Mouse (Mus musculus): ENCODE data around the gene Rtl5. TPM values are rescaled to one million over a fixed set of nuclear protein-coding genes. Genes with fewer than 3 reads are reported as not detected.
"Not testable (repeated sequence)": the region's sequence is repeated elsewhere in the genome, so short reads cannot be mapped to it uniquely, and the experiment has no call there.

Rtl5 gene
- 1 to 10 TPM; 7.7 to 8.6 TPM for total RNA-seq (2021)
- polyA plus RNA-seq (2012; rRNA removed), result 8.2 and 9.8 TPM in 2 replicates
- long read RNA-seq, full-length matches to known transcripts, result 4 of 4 reads
- long read RNA-seq, partial matches to known transcripts, result 0 of 4 reads
- long read RNA-seq, other reads (novel, unspliced or antisense), result 0 of 4 reads

GRCm38 (mm10) chrX:102070591-102071471 lies at the start of gene Rtl5:
Gene Rtl5 (minus strand): TSS chrX:102071304.
- peak; percentile 85 for DNase-seq

GRCm38 (mm10) chrX:102119042-102119864 lies 48.1 kb upstream of the Rtl5 start, which contains the start of gene Pin4:
Gene Pin4 (plus strand): TSS chrX:102119447.
- DNase-seq, result peak; percentile 93

GRCm38 (mm10) chrX:102115676-102116075 lies 44.6 kb upstream of the Rtl5 start:
- no peak for DNase-seq

GRCm38 (mm10) chrX:102109349-102109748 lies 38.2 kb upstream of the Rtl5 start:
- not testable (repeated sequence) for DNase-seq

GRCm38 (mm10) chrX:102103830-102104229 lies 32.7 kb upstream of the Rtl5 start:
- DNase-seq, result not testable (repeated sequence)

- no peak for DNase-seq
Measured at GRCm38 (mm10) chrX:102101886-102102285, 30.8 kb upstream of the Rtl5 start.

GRCm38 (mm10) chrX:102094381-102094904 lies 23.3 kb upstream of the Rtl5 start:
- DNase-seq, result no peak

- DNase-seq, result no peak
Measured at GRCm38 (mm10) chrX:102090605-102091004, 19.5 kb upstream of the Rtl5 start.

- no peak for DNase-seq
Measured at GRCm38 (mm10) chrX:102085798-102086443, 14.8 kb upstream of the Rtl5 start.

GRCm38 (mm10) chrX:102082340-102082739 lies 11.2 kb upstream of the Rtl5 start:
- no peak for DNase-seq

- no peak for DNase-seq
Measured at GRCm38 (mm10) chrX:102081573-102082279, 10.6 kb upstream of the Rtl5 start.

GRCm38 (mm10) chrX:102081076-102081475 lies 10.0 kb upstream of the Rtl5 start:
- DNase-seq, result no peak

GRCm38 (mm10) chrX:102076886-102077765 lies 6.0 kb upstream of the Rtl5 start:
- DNase-seq, result peak; percentile 25

- DNase-seq, result no peak
Measured at GRCm38 (mm10) chrX:102075158-102075557, 4.1 kb upstream of the Rtl5 start.

- no peak for DNase-seq
Measured at GRCm38 (mm10) chrX:102074435-102074834, 3.3 kb upstream of the Rtl5 start.

- DNase-seq, result no peak
Measured at GRCm38 (mm10) chrX:102073605-102074325, 2.7 kb upstream of the Rtl5 start.

- no peak for DNase-seq
Measured at GRCm38 (mm10) chrX:102071517-102071916, 413 bp upstream of the Rtl5 start.

- DNase-seq, result no peak
Measured at GRCm38 (mm10) chrX:102068811-102069540, 2.1 kb downstream of the Rtl5 start.

- no peak for DNase-seq
Measured at GRCm38 (mm10) chrX:102067118-102067517, 4.0 kb downstream of the Rtl5 start.
